Mouse (Mus musculus) inflammation-experienced regulatory T-cells (primary cell): ENCODE data around the gene Best3. TPM values are rescaled to one million over a fixed set of nuclear protein-coding genes. Genes with fewer than 3 reads are reported as not detected.

Experiments
- polyA plus RNA-seq, 2 experiments: library from polyadenylated mRNA; unstranded; fragments of 100-300 nt; shearing (Covaris generic); gene quantifications; one replicate each; pipeline ENCODE4 v1.2.1; 2017

The Best3 gene
- not detected for polyA plus RNA-seq

DNA sequence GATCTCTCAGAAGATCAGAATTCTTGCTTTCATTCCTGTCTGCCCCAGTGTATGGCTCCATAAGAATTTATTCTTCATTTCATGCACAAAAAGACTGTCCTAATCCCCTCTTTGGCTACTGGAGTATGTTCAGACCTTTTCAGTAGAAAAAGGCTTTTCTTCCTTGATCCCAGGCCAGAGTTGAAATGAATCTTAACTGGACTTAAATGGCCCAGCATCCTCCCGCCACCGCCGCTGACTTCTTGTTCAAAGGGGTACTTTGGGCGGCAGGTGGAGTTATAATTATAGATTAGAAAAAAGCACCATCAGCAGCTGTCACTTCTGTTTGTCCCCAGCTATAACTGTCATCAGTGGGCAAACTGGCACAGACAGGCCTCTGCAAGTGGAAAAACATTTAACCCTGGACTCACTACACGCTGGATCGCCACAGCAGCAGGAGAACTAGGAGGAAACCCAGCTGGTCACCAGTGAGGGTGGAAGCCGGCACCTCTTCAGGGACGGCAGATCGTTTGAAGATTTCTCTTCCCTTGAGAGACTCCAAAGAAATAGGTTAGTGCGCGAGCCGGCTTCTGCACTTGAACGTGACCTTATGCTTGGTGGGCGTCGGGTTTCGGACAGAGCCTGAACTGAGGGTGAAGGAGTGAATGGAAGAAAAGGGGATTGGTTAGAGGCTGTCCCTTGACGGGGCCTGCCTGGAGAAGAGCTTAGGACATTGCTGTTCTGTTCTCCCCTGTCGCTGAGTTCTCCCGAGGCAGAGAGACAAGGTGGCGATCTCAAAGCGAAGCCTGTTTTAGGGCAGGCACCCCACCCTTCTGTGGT, at the start of gene Best3:
TSS of gene Best3 (plus strand) at position 51 of the 819 bp plus-strand sequence.

DNA sequence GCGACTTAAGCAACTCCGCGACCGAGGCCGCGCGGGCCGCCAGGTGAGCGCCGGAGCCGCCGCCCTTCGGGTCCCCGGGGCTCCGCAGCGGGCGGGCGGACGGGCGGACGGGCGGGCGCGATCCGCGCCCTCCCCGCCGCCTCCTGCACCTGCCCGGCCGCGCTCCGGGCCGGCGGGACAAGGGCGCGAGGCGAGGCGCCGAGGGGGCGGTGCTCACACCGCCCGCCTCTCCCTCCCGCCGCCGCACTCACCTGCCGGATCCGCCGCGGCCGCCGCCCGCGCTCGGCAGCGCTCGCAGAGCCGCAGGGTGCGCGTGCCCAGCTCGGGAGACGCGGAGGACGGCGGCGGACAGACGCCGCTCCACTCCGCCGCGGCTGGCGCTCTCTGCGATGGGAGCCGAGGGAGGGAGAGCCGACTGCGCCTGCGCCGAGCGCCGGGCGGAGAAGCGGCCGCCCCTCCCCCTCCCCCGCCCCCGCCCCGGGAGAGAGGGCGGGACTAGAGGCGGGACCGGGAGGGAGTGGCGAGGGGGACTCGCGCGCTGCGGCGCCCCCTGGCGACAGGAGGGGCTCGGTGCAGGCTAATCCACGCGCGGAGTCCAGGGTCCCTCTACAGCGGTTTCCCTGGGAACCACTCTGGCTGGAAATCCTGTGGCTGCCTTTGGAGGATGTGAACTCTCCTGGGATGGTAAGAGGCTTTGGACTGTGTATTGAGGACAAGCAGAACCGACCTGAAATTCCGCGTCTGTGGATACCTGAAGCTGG, 35.9 kb upstream of the Best3 start, which contains the start of gene Rab3ip:
TSS of gene Rab3ip (minus strand) at position 761 of the 761 bp plus-strand sequence.

DNA sequence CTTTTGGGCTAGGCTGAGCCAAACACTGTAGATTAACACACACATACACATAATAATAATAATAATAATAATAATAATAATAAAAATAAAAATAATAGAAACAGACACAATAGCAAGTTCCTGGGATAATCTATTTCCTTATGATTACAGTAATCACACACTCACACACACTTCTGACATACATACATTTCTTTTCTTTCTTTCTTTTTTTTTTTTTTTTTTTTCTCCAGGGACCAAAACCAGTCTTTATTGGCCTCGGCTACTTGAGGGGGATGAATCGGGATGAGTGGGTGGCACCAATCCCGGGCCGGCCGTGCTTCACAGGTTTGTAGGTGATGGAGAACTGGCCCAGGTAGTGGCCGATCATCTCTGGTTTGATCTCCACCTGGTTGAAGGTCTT, 13.6 kb upstream of the Best3 start, which contains the start of gene Gm10271:
TSS of gene Gm10271 (minus strand) at position 101 of the 400 bp plus-strand sequence.

DNA sequence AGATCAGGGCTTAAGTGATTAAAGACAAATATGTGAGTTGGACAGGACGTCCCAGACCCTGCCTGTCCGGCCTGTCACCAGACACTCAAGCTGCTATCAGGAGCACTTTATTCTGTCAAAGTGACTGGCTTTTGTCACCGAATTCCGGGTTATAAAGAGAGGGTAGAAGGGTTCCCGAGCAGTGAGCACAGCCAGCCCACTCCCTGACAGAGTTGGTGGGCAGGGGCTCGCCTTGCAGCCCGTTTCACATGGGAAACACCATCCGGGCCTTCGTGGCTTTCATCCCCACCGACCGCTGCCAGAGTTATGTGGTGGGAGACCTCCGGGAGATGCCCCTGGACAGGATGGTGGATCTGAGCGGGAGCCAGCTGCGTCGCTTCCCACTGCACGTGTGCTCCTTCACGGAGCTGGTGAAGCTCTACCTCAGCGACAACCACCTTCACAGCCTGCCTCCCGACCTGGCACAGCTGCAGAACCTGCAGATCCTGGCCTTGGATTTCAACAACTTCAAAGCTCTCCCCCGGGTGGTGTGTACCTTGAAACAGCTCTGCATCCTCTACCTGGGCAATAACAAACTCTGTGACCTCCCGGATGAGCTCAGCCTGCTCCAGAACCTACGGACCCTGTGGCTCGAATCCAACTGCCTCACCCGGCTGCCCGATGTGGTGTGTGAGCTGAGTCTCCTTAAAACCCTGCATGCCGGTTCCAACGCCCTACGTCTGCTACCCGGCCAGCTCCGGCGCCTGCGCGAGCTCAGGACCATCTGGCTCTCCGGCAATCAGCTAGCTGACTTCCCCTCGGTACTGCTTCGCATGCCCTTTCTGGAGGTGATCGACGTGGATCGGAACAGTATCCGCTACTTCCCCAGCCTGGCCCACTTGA, 59.3 kb downstream of the Best3 start, which contains the start of gene Lrrc10:
TSS of gene Lrrc10 (plus strand) at position 167 of the 882 bp plus-strand sequence.

DNA sequence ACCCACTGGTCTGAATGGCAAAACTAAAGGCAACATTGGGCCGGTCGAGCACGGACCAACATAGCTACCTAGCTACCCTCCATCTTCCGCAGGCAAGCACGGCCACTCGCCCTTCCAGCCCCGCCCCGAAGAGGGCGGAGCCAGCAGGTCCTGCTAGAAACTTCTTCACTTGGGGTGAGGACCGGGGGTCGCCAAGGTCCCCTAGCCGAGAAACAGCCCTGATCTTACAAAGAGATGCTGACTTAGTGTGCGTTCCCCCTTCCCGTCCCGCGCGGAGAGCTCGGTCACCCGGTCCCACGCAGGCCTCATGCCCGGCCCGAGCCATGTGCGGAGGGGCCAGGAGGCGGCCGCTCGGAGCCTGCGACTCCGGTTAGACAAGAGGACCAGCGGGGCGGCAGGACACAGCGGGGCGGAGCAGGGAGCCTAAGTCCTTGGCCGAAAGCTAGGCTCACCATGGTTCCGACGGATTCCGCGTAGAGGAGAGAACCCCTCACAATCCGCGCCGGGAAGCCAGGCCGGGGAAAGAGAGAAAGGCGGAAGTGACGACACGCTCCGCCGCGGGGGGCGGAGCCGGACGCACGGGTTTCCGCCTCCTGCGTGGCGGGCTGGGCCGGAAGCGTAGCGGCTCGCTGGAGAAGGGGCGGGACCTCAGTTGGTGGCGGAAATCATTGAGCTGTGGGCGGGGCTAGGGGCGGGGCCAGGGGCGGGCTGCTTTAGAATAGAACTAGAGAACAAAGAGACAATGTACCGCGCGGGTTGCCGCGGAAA, 77.3 kb downstream of the Best3 start, which contains the start of gene Cct2:
TSS of gene Cct2 (minus strand) at position 561 of the 768 bp plus-strand sequence.

Other genes with a start within 250 kb of the Best3 start
- under 1 TPM in 1 of 2 experiments, not detected in 1; 0.49 TPM for gene Myrfl, start 89.4 kb upstream of the Best3 start, polyA plus RNA-seq
- 10 to 100 TPM; 51.8 to 79.2 TPM for gene Rab3ip, start 35.5 kb upstream of the Best3 start, polyA plus RNA-seq
- gene Gm10271, start 13.7 kb upstream of the Best3 start, polyA plus RNA-seq, result not detected
- gene Lrrc10, start 59.0 kb downstream of the Best3 start, polyA plus RNA-seq, result not detected
- 100 to 1,000 TPM; 170 to 200 TPM for gene Cct2, start 77.5 kb downstream of the Best3 start, polyA plus RNA-seq
- 10 to 100 TPM; 18.5 to 23.9 TPM for gene Frs2, start 162.2 kb downstream of the Best3 start, polyA plus RNA-seq
- 10 to 100 TPM; 42.5 to 48.9 TPM for gene Yeats4, start 238.2 kb downstream of the Best3 start, polyA plus RNA-seq